7 mouse cellular contexts compared by ENCODE assay signal in the genomic region with DNA sequence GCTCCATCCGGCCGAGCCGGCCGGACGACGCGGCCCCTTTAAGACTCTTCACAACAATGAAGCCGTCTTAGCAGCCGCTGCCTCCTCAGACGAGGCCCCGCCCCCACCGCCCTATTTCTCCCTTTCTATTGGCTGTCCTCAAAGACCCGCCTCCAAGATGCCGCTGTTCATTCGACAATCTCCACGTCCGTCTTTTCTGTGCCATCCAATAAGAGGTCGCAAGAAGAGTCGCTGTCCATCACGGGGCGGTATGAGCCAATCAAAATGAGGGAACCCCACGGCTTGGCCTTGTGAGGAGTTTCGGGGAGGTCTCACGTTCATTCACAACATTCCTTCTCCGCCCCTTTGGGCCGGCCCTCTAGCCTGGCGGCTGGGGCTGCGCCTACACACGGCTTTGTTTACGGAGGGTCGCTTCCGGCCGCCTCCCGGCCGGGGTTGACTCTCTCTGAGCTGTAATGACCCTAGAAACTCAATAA. TPM values are rescaled to one million over a fixed set of nuclear protein-coding genes. Genes with fewer than 3 reads are reported as not detected.
DNase-seq lines count a peak whose midpoint lies in the region; ATAC-seq lines count a peak whose summit lies in the region.

A gene (minus strand): TSS at position 58 of the 476 bp plus-strand sequence.

- H3K4me2 ChIP-seq in intestine, embryonic 16.5 days (ENCODE audit: low read depth, low read length) = peak within 1 kb of the TSS; percentile 92
- peak within 1 kb of the TSS; percentile 91 for H3K4me2 ChIP-seq in midbrain, embryonic 11.5 days

- no peaks in the 10 kb centered on the region for H3K36me3 ChIP-seq in intestine, embryonic 16.5 days (ENCODE audit: control insufficient read depth, insufficient read depth, low read length)
- peaks cover 2% of the 10 kb centered on the region for H3K36me3 ChIP-seq in midbrain, embryonic 11.5 days (ENCODE audit: control insufficient read depth, insufficient read depth, low read length)

- intact Hi-C loops in left cerebral cortex, postnatal 36 days (cut with DNase I) = no loop called here

- H3K4me1 ChIP-seq in intestine, embryonic 16.5 days (ENCODE audit: control insufficient read depth, insufficient read depth, low read length) = peaks cover 13% of the 10 kb centered on the region
- peaks cover 13% of the 10 kb centered on the region for H3K4me1 ChIP-seq in midbrain, embryonic 11.5 days (ENCODE audit: control insufficient read depth, insufficient read depth, low read length)

- no peaks in the 10 kb centered on the region for H3K27me3 ChIP-seq in intestine, embryonic 16.5 days (replicated peaks; ENCODE audit: control insufficient read depth, insufficient read depth, low read length)
- H3K27me3 ChIP-seq in midbrain, embryonic 11.5 days (ENCODE audit: control insufficient read depth, insufficient read depth, low read length) = no peaks in the 10 kb centered on the region

- under 1% methylated on average over 35 of the region's 35 CpGs for WGBS in intestine, embryonic 16.5 days
- under 1% methylated on average over 35 of the region's 35 CpGs for WGBS in midbrain, embryonic 11.5 days

- peak within 1 kb of the TSS; percentile 93 for H3K4me3 ChIP-seq in intestine, embryonic 16.5 days (ENCODE audit: low read length)
- peak within 1 kb of the TSS; percentile 68 for H3K4me3 ChIP-seq in midbrain, embryonic 11.5 days (ENCODE audit: low read depth, low read length)

- peak within 1 kb of the TSS; percentile 97 for H3K9ac ChIP-seq in intestine, embryonic 16.5 days (ENCODE audit: low read depth, low read length)
- H3K9ac ChIP-seq in midbrain, embryonic 11.5 days (ENCODE audit: low read length) = peak within 1 kb of the TSS; percentile 97

- H3K9me3 ChIP-seq in intestine, embryonic 16.5 days (ENCODE audit: control insufficient read depth, low read length) = no peaks in the 10 kb centered on the region
- no peaks in the 10 kb centered on the region for H3K9me3 ChIP-seq in midbrain, embryonic 11.5 days (ENCODE audit: control insufficient read depth, low read length)

- ATAC-seq in intestine, embryonic 16.5 days = peak; percentile 99
- ATAC-seq in midbrain, embryonic 11.5 days (ENCODE audit: low FRiP score) = peak; percentile 98

- H3K27ac ChIP-seq in intestine, embryonic 16.5 days (ENCODE audit: low read length) = peak within 1 kb of the TSS; percentile 74
- peak within 1 kb of the TSS; percentile 67; the same call in 1 of the 2 replicates for H3K27ac ChIP-seq in midbrain, embryonic 11.5 days (ENCODE audit: low read depth, low read length)

- DNase-seq in adrenal gland, adult 8-10 months = peak; percentile 99
- DNase-seq in embryo, embryonic 9.5 days (ENCODE audit: extremely low spot score) = peak; percentile 98
- peak; percentile 93 to 94 for DNase-seq in gastrocnemius, postnatal 4 days (ENCODE audit: low spot score in 2 of 2)
- peak; percentile 97 to 99 for DNase-seq in left cerebral cortex, postnatal 36 days (ENCODE audit: low spot score in 2 of 2)
- peak; percentile 100 for DNase-seq in midbrain, embryonic 11.5 days (ENCODE audit: low spot score, missing footprints)
- peak; percentile 100 for DNase-seq in skeletal muscle tissue, adult 2 months (ENCODE audit: low read depth, low spot score)

RNA-seq across cellular contexts. Expression of the gene that starts here (rescaled TPM):
- 10 to 100 TPM; 36.2 to 53.9 (median 48.0) TPM for total RNA-seq in adrenal gland, adult 8-10 months (2022)
- 1 to 10 TPM; 9.5 to 9.8 TPM for total RNA-seq in gastrocnemius, postnatal 4 days (2021)
- polyA plus RNA-seq in intestine, embryonic 16.5 days (2015; fragmentation: Nextera tagmentation; extraction: Ambion mirVana) = 7.1 and 7.7 TPM in 2 replicates
- 10 to 100 TPM; 12.5 to 16.9 TPM for total RNA-seq in left cerebral cortex, postnatal 36 days (2021)
- polyA plus RNA-seq in midbrain, embryonic 11.5 days (2014; fragmentation: Nextera tagmentation; extraction: Ambion mirVana) = 19.4 and 24.7 TPM in 2 replicates

Comparison
In these comparisons a context has a peak if more than half of its experiments do, and no peak if none do; other contexts are left out.
1. Peak in every context shown above with its lines: DNase-seq, ATAC-seq, H3K4me3 ChIP-seq and H3K27ac ChIP-seq.